Mouse (Mus musculus) liver, embryonic 14.5 days (tissue): ENCODE results near the gene Gucd1.

ENCODE experiments used
- CTCF ChIP-seq: IDR thresholded peaks from 2 replicates; pipeline ENCODE4 v1.5.1; 2016; ENCODE audit warnings: antibody characterized with exemption, low read depth, control low read depth
- EP300 ChIP-seq: IDR thresholded peaks from 2 replicates; pipeline ENCODE4 v1.6.1; 2016; ENCODE audit warnings: antibody characterized with exemption, low read depth

GRCm38 (mm10) chr10:75424498-75424901 lies 93.3 kb downstream of the Gucd1 start:
- no peak for TF ChIP-seq CTCF
- no peak for TF ChIP-seq EP300
